Mouse (Mus musculus) limb, embryonic 14.5 days (tissue): Measurements from ENCODE around the gene Lpcat1. TPM values are rescaled to one million over a fixed set of nuclear protein-coding genes. Genes with fewer than 3 reads are reported as not detected.

Experiments
- ATAC-seq: fragments of 200-750 bp; cut with Nextera tagmentation; 2 replicates; pipeline ENCODE4 v1.8.0; 2017; ENCODE audit warnings: low read depth, moderate number of reproducible peaks, moderate TSS enrichment; ENCODE audit not compliant: low FRiP score
- DNase-seq: peaks from one replicate; pipeline ENCODE4 v3.0.0-alpha.2; 2015; ENCODE audit warnings: low spot score
- H3K27ac ChIP-seq: fragments of 300-500 bp; sonication (generic); replicated peaks from 2 replicates; pipeline ENCODE4 v1.5.1; 2014; ENCODE audit warnings: low read depth, mild to moderate bottlenecking, low read length, moderate library complexity, mixed read lengths
- H3K27me3 ChIP-seq: fragments of 300-500 bp; sonication (generic); 2 replicates; pipeline ENCODE4 v1.6.1; 2014; ENCODE audit warnings: low read length, mixed read lengths; ENCODE audit not compliant: control insufficient read depth, insufficient read depth
- H3K36me3 ChIP-seq: fragments of 300-500 bp; sonication (generic); 2 replicates; pipeline ENCODE4 v1.6.1; 2014; ENCODE audit warnings: mild to moderate bottlenecking, low read length, moderate library complexity, mixed read lengths; ENCODE audit not compliant: control insufficient read depth, insufficient read depth
- H3K4me1 ChIP-seq: fragments of 300-500 bp; sonication (generic); 2 replicates; pipeline ENCODE4 v1.6.1; 2014; ENCODE audit warnings: antibody characterized with exemption, low read length, mixed read lengths; ENCODE audit not compliant: control insufficient read depth, insufficient read depth
- H3K4me2 ChIP-seq: fragments of 300-500 bp; sonication (generic); replicated peaks from 2 replicates; pipeline ENCODE4 v1.6.1; 2014; ENCODE audit warnings: low read depth, mild to moderate bottlenecking, low read length, moderate library complexity; ENCODE audit not compliant: severe bottlenecking
- H3K4me3 ChIP-seq: fragments of 300-500 bp; sonication (generic); replicated peaks from 2 replicates; pipeline ENCODE4 v1.5.1; 2014; ENCODE audit warnings: low read length
- H3K9ac ChIP-seq: fragments of 300-500 bp; sonication (generic); 2 replicates; pipeline ENCODE4 v1.6.1; 2014; ENCODE audit warnings: mild to moderate bottlenecking, low read depth, low read length, moderate library complexity; ENCODE audit not compliant: severe bottlenecking
- H3K9me3 ChIP-seq: fragments of 300-500 bp; sonication (generic); 2 replicates; pipeline ENCODE4 v1.6.1; 2016; ENCODE audit warnings: low read length; ENCODE audit not compliant: control insufficient read depth
- POLR2A ChIP-seq: fragments of 200-500 bp; IDR thresholded peaks from 2 replicates; pipeline ENCODE4 v1.8.0; 2012; ENCODE audit warnings: inconsistent platforms, mild to moderate bottlenecking, moderate library complexity, borderline replicate concordance; ENCODE audit not compliant: insufficient read depth, insufficient read length; ENCODE audit errors: extremely low read depth
- WGBS: fragments of 180-500 bp; shearing (Covaris S2); extraction: QIAGEN DNeasy Blood & Tissue Kit; methylation state at CpG from one replicate; pipeline ENCODE4 v1.1.7; 2014; 5-methylcytosine and 5-hydroxymethylcytosine counted together
- polyA plus RNA-seq, 2 experiments: library from polyadenylated mRNA; depleted of rRNA in 1 of 2; stranded (reverse) in 1 of 2; unstranded in 1 of 2; fragments of >200 nt; fragmentation: Nextera tagmentation in 1 of 2; extraction: Ambion mirVana in 1 of 2; gene quantifications; 2 replicates each; pipeline versions ENCODE4 v1.2.1 to v1.2.3; 2012 to 2014

Gene Lpcat1
- polyA plus RNA-seq, 2 experiments: 43.2 to 51.7 TPM

DNA sequence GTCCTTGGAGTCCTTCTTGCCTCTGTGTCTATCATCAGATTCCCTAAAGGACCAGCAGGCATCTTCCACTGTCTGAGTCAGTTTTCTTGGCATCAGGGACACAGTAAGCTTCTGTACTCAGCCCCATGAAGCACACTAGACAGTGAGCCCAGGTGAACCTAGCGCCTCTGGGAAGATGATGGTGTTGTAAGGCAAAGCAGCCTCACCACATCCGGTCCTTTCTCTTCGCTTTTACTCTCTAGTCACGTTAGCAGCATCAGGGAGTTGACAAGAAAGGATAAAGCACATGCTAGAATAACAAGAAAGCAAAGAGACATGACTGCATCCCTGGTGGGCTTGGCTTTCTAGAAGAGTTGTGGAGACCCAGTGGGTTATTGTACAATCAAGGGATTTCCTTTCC is 26.2 kb downstream of the Lpcat1 start:
- WGBS: 94% methylated on average over 4 of the region's 4 CpGs
- Histone ChIP-seq H3K27ac (no peak overlapping the region), H3K4me1 (no peaks in the 10 kb centered on the region), H3K9me3 (no peaks in the 10 kb centered on the region), H3K4me3 (no peak overlapping the region), H3K9ac (no peak overlapping the region), H3K36me3 (peaks cover 74% of the 10 kb centered on the region), H3K27me3 (no peaks in the 10 kb centered on the region), H3K4me2 (no peak overlapping the region)
- DNase-seq: no peak
- ATAC-seq: no peak
- TF ChIP-seq POLR2A: no peak

DNA sequence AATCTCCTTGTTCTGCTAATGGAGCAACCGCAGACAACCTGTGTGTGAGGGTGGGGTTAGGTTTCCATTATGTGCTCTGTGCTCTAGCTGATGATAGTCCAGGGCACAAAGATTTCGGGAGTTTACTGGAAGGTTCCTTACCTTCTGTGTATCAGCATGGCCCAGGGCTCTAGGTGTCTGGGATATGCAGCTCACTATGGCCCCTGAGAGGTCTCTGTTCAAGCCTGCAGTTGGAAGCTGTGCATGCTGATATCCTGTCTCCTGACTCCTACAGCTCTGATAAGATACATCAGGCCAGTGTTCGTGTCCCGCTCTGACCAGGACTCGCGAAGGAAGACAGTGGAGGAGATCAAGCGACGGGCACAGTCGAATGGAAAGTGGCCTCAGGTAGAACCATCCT is 27.5 kb downstream of the Lpcat1 start:
- no peaks in the 10 kb centered on the region for H3K27me3 ChIP-seq
- peaks cover 73% of the 10 kb centered on the region for H3K36me3 ChIP-seq
- no peak for TF ChIP-seq POLR2A
- H3K27ac ChIP-seq: no peak overlapping the region
- no peaks in the 10 kb centered on the region for H3K9me3 ChIP-seq
- WGBS: 97% methylated on average over 9 of the region's 9 CpGs
- no peak overlapping the region for H3K4me3 ChIP-seq
- no peak for DNase-seq
- H3K4me2 ChIP-seq: no peak overlapping the region
- H3K4me1 ChIP-seq: no peaks in the 10 kb centered on the region
- H3K9ac ChIP-seq: no peak overlapping the region
- no peak for ATAC-seq

DNA sequence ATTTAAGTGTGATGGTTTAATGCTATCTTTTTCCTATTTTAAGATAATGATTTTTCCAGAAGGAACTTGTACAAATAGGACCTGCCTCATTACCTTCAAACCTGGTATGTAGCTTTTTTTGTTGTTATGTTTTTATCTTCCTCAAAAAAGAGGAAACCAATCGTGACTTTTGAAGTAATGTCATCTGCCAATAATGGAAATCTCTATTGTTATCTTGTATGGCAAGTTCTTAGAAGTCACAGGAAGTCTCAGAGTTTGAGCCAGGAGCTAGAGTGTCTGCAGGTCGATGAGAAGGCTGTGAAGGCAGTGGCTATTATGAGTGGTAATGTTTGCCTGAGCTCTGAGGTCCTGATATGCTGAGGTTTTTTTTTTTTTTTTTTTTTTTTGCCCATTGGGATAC is 29.1 kb downstream of the Lpcat1 start:
- no peak for TF ChIP-seq POLR2A
- Histone ChIP-seq H3K27ac (no peak overlapping the region), H3K4me3 (no peak overlapping the region), H3K27me3 (no peaks in the 10 kb centered on the region), H3K9me3 (no peaks in the 10 kb centered on the region), H3K9ac (no peak overlapping the region), H3K4me1 (no peaks in the 10 kb centered on the region), H3K36me3 (peaks cover 70% of the 10 kb centered on the region), H3K4me2 (no peak overlapping the region)
- WGBS: 71% methylated on average over 2 of the region's 2 CpGs
- DNase-seq: no peak
- no peak for ATAC-seq

GRCm38 (mm10) chr13:73499893-73500604 is 33.1 kb downstream of the Lpcat1 start:
- DNase-seq: no peak
- Histone ChIP-seq H3K36me3 (peaks cover 67% of the 10 kb centered on the region), H3K27me3 (no peaks in the 10 kb centered on the region), H3K4me3 (no peak overlapping the region), H3K9ac (no peak overlapping the region), H3K4me1 (no peaks in the 10 kb centered on the region), H3K9me3 (no peaks in the 10 kb centered on the region), H3K27ac (no peak overlapping the region), H3K4me2 (no peak overlapping the region)
- ATAC-seq: no peak
- WGBS: 77% methylated on average over 6 of the region's 6 CpGs
- no peak for TF ChIP-seq POLR2A

GRCm38 (mm10) chr13:73502719-73503118 is 35.7 kb downstream of the Lpcat1 start:
- Histone ChIP-seq H3K4me1 (no peaks in the 10 kb centered on the region), H3K27ac (no peak overlapping the region), H3K4me3 (no peak overlapping the region), H3K27me3 (no peaks in the 10 kb centered on the region), H3K9me3 (no peaks in the 10 kb centered on the region), H3K4me2 (no peak overlapping the region), H3K9ac (no peak overlapping the region), H3K36me3 (peaks cover 67% of the 10 kb centered on the region)
- TF ChIP-seq POLR2A: no peak
- ATAC-seq (no peak), DNase-seq (no peak)
- 67% methylated on average over 2 of the region's 2 CpGs for WGBS
